Mouse (Mus musculus) frontal cortex, postnatal 14 days (tissue): ENCODE measurements around the gene Nek7.

Experiments
- DNase-seq, 2 experiments: peaks; one replicate each; pipeline ENCODE4 v3.0.0; 2022; ENCODE audit warnings: low spot score in 2 of 2

Gene Nek7

DNA sequence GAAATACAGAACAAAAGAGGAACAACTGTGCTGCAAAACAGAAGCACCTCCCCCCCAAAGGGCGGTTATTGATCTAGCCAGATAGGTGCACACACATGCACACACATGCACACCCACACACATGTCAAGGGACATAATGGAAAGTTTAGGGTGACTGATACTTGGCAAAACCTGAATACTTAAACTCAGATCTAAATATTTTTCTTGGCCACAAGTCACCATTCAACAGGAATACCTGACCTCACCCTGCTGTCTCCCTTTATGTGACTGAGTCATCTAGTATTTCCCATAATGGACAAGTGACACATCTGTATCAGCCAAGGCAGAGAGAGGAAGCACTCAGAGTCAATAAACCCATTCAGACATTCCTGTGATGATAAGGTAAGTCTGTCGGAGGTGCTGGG, 48.9 kb downstream of the Nek7 start:
- no peak for DNase-seq

DNA sequence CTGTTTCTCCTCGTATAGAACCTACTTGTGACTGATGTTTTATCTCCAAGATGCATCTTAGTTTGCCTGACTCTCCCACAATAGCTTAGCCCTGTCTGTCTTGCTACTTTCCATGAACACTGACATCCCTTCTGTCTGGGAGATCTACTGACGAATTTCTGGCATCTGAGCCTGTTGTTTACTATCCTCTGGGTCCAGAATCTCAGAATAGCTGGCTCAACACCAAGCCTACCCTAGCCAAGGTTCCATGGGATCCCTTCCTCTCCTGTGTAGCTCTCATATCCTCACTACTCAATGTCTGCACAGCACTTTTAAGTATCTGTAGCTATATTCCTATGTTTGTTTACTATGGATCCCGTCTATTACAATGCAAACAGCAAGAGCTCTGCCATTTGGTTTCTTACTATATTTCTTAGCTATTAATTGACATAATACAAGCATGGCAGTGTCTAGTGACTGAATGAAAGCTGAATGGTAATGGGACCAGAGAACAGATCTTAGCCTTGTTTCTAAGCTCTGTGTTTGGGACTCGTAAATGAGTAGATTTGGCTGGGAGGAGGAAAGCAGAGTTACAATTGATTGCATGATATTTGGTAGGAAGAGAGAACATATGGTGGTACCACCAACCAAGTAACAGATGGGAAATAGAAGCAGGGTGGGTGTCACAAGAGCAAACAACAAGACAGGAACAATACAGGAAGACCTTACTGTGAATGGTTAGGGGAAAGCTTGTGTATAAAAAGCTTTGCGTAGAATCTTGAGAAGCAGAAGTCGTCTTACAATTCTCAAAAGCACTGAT, 51.3 kb downstream of the Nek7 start:
- DNase-seq = no peak

DNA sequence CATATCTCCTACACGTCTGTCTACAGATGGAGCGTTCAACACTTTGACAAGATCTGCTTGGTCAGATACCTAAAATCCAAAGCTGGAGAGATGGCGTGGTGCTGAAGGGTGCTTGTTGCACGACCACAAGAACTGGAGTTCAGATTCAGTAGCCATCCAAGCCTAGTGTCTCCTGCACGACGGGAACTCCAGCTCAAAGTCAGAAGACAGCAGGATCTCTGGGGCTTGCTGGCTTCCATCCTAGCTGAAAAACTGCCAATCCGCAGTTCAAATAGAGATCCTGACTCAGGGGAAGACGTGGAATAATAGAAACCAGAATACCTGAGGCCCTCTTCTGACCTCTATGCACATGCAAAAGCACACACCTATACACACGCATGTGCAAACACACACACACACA, 52.0 kb downstream of the Nek7 start:
- DNase-seq = no peak

DNA sequence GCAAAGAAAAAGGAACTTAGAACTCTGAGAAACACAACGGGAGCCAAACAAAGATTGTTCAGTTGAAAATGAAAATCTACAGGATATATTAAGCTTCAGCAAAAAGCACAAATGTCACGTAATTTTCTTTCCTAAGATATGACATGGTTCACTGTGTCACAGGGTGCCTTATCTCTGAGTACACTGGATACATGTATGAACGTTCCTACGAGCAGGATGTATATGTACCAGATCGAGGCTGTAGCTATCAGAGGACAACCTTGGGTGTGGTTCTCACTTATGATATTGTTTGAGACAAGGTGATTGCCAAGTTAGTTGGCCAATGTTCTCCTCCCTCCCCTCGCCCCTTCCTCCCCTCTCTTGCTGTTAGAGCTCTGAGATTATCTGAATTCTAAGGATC, 55.3 kb downstream of the Nek7 start:
- no peak for DNase-seq

DNA sequence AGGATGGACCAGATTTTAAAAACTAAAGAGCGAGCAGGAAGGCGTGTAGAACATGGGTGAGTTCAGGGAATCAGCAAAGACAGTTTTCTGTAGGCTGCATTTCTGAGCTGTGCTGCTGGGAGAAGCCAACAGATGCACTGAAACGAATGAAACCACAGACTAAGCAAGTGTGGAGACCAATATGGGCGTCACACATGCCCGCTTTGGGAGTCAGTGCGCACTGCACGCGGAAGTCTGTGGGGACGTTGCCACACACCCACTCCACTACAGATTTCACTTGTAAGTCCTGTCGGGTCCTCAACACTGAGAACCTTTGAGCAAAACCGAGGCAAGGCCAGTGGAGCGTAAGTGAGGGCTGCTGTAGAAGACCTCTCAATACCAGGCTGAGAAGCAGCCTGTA, 59.2 kb downstream of the Nek7 start:
- no peak for DNase-seq

DNA sequence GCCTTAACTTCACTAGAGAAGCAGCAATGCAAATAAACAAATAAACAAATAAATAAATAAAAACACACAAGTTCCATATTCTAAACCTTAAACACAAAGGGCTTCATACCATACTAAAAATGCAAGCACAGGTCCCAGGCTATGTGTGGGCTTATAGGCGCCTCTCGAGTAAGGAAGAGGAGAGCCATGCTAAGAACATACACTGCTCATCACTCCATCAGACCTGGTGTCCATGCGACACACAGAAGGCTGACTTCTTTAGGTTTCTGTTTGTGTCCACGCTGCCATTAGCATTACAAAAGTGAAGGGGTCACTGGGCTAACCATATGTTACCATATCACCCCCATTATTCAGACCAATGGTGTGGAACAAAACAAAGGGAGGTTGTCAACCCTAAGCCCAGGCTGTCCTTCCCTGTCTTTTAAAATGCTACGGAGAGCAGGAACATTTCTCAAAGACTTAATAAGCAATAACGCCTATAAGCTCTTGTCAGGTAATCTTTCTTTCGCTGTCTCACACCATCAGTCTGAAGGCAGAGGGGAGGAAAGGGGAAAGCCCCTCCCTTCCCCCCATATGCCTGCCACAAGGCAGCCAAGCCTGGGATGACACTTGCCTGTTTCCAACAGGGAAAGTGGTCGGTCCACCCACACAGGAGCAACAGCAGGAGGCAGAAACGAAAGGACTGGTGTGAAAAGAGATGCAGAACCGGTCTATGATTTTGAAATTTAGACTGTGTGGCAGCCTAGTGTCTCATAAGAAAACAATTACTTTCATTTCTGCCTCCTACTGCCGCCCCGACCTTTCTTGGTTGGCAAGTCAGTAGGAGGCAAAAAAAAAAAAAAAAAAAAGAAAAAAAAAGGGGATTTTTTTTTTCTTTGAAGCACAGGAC, 60.5 kb downstream of the Nek7 start:
- no peak for DNase-seq

DNA sequence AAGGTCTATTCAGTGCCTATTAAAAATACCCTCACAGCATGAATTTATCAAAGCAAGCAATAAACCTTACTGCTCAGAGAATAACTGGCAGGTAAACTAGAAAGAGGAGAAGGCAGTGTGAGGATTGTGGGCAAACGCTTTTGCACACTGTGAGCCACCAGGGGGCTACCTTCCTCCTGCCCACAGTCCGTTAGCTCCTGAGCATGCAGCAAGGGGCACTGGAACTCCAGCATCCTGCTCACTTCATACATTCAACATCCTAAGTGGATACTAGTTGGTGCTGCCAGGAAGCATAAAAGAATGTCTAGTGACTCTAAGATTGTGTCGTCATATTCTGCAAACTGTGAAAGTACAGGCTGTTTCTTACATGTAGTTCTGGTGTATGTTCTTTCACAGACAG, 61.6 kb downstream of the Nek7 start:
- DNase-seq = no peak

DNA sequence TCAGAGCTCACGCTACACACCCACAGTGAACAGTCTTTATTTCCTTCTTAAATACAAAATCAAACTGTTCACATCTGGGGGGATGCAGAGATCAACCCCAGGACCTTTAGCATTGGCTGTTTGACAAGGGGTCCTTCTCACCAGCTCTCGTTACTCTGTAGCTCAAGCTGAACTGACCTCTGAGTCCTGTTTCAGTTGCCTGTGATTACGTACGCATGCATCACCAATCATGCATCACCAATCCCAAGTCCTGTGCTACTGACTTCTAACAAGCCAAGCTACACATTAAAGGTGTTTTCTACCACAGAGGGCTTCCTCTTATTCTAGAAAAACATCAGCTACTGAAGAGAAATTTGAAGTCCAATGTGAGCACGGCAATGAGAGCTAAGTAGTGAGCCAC, 65.0 kb downstream of the Nek7 start:
- DNase-seq = no peak

DNA sequence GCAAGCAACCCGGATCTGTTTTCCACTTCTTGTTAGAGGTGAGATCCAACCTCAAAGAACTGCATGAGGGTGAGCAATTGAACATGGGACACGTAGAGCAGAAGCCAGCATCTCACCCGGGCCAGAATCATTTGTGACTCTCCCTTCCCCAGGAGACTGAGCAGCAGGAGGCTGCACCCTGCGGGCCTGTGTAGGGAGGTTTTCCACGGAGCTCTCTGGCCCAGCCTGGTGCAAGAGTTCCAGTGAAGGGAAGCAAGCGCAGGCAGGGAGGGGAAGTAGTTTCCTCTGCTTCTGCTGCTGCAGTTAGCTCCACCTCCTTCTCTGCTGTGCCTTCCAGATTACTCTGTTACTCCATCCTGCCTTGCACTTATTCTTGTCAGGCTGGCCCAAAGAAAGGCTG, 69.8 kb downstream of the Nek7 start:
- no peak for DNase-seq

DNA sequence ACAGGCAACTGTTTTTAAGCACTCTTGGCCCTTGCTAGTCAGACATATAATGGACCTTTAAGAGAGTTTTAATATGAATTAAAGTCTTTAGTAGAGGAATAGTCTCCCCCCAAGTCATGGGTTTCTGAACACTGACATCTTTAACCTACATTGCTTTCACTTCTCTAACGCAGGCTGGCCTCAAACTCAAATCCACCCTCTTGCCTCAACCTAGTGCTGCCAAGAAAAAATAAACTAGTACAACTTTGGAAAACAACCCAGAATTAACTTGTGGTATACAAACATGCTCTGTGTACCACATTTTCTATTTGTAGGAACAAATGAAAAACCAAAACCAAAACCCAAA, 77.8 kb downstream of the Nek7 start:
- DNase-seq = no peak

DNA sequence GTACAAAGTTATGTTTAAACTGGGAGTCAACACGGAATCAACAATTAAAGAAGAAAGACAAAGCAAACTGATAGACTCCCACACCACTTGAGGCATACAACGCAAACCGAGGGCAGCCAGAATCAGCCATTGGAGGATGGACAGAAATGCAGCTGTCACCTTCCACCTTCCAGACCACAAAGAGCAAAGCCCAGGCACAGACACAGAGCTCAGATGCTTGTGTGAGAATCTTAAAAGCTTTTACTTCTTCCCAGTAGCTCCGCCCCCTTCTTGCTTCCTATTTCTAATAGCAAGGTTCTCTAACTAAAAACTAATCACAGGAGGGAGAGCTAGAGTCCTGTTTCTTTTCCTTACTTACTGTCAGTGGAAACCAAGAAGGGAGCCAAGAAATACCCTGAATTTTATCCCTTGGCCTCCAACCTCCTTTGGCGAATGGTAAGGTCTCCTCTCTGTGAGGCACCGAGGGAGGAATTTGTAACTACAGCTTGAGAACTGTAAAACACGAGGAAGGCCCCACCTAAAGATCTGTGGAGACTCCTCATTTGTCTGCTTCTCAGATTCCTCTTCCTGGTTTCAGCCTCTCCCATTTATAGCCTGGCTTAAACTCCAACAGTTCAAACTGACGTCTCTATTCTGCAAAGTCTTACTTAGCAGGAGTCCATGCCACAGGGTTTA, 78.3 kb downstream of the Nek7 start:
- DNase-seq = no peak

DNA sequence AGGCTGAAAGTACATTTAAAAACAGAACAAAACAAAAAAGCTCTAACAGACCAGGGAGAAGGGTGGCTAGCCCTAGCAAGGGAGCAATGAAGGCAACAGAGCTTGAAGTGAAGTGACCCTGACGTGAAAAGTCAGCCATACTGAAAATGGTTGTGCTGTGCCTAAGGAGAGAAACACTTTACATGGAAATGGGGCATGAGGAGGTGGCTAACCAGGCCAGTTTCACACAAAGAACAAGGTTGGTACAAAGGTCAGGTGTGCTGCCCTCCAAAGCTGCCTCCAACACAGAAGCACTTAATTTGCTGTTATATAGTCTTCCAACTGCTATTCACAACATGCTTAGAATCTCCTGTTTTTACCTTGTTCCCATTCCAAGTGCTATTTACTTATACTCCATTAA, 80.2 kb downstream of the Nek7 start:
- DNase-seq = no peak

DNA sequence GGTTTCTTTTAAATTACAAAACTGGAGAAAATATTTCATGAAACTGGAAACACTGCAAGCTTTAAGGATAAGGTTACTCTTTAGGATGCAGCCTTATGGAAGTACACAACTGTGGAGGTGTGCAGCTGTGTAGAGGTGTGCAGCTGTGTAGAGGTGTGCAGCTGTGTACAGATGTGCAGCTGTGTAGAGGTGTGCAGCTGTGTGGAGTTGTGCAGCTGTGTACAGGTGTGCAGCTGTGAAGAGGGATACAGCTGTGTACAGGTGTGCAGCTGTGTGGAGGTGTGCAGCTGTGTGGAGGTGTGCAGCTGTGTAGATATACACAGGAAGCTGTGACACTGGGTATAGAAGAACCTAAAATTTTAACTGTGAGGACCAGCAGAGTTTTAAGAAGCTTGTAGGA, 81.7 kb downstream of the Nek7 start:
- DNase-seq = no peak

DNA sequence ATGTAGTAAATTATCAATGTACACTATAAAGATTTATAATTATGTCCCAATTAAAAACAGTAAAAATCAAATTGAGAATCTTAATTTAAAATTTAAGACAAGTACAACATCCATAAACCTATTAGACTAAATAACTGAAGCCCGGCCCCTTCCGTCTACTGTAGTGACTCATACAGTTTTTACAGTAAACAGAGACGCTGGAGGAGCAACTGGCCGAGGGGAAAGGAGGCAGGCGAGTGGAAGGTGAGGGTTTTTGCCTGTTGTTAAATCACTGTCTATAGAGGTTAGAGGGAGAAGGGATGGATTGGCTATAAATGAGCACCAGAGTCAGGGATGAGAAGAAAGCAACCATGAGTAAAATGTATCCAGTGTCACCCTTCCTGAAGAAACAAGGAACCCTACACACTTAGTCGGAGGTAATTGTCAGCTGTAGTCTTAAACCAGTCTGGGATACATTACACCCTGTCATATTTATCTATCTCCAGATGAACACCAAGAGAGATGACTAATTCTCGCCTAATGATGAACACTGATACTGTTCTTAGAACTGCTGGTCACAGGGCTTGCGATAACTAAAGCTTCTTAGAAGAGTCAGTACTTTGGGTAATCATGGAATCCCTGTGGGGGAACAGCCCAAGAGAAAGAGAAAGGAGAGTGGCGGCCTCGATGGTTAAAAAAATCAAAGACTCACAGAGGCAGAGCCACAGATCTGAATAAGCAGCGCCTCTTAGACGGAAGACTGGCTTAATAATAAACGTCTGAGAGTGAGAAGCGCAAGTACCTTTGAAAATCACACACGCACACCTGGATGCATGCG, 84.0 kb downstream of the Nek7 start:
- no peak for DNase-seq

DNA sequence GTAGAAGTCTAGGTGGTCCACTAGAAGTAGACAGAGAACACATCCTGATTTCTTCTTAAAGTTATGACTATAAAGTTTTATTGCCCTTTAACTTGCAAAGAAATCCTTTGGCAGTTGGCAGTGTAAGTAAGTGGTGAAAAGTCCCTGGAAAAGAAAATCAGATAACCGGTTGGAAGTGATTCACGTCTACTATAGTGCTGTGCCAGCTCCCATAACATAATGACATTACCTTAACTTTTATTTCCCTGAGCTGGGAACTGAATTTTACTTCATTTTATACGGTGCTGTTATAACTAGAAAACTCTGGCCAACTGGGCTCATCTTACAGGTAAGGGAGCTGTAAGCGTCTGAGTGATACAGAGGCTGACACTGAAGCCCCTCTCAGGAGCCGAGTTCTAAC, 89.3 kb downstream of the Nek7 start:
- DNase-seq = no peak

DNA sequence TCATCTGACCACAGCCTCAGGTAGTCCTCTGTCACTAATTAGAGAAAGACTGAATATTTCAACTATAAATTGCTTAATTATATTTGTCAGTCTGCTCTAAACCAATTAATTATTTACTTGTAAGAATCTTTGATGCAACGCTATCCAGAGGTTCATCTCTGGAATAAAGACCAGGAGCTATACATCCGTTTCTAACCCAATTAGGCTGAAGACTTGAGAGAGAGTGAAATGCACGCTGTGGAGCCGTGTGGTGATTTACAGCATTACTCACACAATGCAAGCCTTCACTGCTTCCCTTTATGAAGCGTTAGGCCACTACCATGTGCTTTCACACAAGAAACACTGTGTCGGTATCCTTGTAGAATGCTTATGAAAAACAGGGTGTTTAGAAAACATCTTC, 96.0 kb downstream of the Nek7 start:
- DNase-seq = no peak

DNA sequence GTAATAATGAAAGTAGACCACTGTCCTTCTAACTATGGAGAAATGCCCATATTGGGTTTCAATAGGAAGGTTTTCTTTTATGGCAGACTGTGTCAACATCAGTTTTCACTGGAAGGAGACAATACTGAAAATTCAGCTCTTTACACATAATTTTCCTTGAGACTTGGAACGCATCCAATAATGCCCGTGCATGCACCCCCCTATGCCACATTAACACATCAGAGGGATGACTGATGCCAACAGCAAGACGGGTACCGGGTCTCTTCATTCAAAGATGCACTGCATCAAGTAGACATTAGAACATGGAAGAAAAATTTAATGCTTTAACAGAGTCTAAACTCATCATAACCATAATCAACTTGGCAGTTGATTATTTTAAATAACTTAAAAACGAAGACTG, 101.7 kb downstream of the Nek7 start:
- no peak for DNase-seq

DNA sequence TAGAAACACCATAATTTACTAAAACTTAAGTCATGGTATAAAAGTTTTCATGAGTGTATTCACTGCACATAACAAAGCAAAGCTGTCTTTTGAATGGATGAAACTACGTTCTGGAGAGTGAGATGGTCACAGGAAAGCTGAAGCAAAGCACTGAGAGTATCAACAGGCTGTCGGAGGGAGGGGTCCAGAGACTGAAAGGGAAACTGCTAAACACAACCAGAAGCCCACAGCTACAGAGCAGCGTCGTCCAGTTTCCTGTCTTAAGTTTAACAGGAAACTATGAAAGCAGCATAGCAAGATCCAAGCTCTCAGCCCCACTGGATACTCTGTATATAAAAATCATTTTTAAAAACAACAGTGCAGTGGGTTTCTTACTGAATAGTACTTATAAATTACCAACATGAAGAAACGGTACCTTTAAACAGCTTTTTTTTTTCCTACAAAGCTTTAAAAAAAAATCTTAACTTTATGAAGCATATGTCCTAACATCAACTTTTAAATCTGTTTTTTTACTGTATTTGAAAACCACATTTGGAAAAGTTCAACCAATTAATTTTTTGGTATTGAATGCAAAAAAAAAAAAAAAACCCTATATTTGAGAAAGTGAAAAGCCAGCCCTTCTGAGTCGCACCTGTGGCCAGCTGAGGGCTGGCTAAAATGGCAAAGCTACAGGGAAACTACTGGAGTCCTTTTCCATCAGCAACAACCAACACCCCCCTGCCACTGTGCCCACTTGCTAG, 102.4 kb downstream of the Nek7 start:
- DNase-seq = no peak

DNA sequence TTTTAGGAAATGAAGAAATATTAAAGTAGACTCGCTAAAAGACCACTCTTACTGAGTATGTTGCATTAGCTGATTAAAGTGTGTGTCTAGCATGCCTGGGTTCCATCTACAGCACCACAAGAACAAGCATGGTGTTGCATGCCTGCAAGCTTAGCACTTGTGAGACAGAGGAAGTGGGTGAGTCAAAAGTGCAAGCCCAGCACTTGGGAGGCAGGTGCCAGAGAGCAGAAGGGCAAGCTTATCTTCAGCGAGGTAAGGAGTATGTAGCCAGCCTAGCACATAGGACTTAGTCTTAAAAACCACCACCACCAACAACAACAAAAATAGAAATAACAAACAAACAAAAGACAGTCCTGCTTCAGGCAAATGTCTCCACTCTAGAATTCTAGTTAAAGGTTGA, 103.0 kb downstream of the Nek7 start:
- no peak for DNase-seq

DNA sequence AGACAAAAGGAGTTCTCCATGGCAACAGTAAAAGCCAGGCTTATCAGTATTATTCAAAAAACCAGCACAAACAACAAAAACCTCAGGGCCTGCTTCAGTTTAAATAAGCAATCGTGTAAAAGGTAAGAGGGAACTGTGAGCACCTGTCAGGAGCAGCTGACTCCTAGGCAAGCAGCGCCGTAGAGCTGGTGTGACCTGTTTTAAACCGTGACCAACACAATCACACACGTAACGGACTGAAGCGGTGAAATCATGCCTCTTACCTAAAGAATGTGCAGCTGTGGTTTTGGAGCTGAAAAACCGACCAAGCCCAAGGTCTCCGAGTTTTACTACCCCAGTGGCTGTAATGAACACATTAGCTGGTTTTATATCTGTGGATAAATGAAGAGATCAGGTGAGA, 104.6 kb downstream of the Nek7 start:
- no peak for DNase-seq

DNA sequence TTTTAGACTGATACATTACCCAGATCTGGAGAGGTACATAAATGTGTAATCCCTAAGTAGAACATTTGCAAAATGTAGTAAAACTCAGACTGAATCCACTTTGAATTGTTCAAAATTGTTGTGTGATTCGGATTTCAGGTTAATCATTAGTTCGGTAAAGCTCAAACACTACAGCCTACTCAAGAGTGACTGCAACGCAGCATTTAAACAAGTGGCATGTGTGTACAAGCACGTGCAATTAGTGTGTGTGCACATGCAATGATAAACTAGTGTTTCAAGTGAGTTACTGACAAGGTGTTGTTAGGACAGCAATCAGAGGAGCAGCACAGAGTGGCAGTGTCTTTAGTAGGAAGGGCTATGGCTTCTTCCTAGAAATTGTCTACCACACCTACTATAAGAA, 106.0 kb downstream of the Nek7 start:
- DNase-seq = no peak
